Mouse (Mus musculus): ENCODE results near the gene Pkp1. TPM values are rescaled to one million over a fixed set of nuclear protein-coding genes. Genes with fewer than 3 reads are reported as not detected.

The Pkp1 gene
- total RNA-seq, 2 experiments from 2014 or later: not detected

GRCm38 (mm10) chr1:135857137-135857775 lies 61.8 kb downstream of the Pkp1 start:
- DNase-seq (ENCODE audit: low spot score in 2 of 2): no peak

- no peak for DNase-seq (ENCODE audit: low spot score in 2 of 2)
These were observed 62.9 kb downstream of the Pkp1 start for GRCm38 (mm10) chr1:135856070-135856469.

- DNase-seq (ENCODE audit: low spot score in 2 of 2): no peak
These were observed 63.7 kb downstream of the Pkp1 start for GRCm38 (mm10) chr1:135855344-135855687.

GRCm38 (mm10) chr1:135854591-135855343 lies 64.2 kb downstream of the Pkp1 start:
- no peak for DNase-seq (ENCODE audit: low spot score in 2 of 2)

GRCm38 (mm10) chr1:135853200-135853599 lies 65.8 kb downstream of the Pkp1 start:
- DNase-seq (ENCODE audit: low spot score in 2 of 2): no peak

- no peak for DNase-seq (ENCODE audit: low spot score in 2 of 2)
These were observed 66.8 kb downstream of the Pkp1 start for GRCm38 (mm10) chr1:135852044-135852756.

- DNase-seq (ENCODE audit: low spot score in 2 of 2): peak in 1 of 2 experiments; percentile 13
These were observed 68.1 kb downstream of the Pkp1 start for GRCm38 (mm10) chr1:135850722-135851512.

GRCm38 (mm10) chr1:135847611-135848351 lies 71.2 kb downstream of the Pkp1 start:
- DNase-seq (ENCODE audit: low spot score in 2 of 2): no peak

- DNase-seq (ENCODE audit: low spot score in 2 of 2): no peak
These were observed 71.9 kb downstream of the Pkp1 start for GRCm38 (mm10) chr1:135847139-135847562.

GRCm38 (mm10) chr1:135846632-135847031 lies 72.4 kb downstream of the Pkp1 start:
- DNase-seq (ENCODE audit: low spot score in 2 of 2): no peak

GRCm38 (mm10) chr1:135844481-135844880 lies 74.5 kb downstream of the Pkp1 start:
- no peak for DNase-seq (ENCODE audit: low spot score in 2 of 2)

GRCm38 (mm10) chr1:135843519-135844262 lies 75.3 kb downstream of the Pkp1 start:
- DNase-seq (ENCODE audit: low spot score in 2 of 2): no peak

GRCm38 (mm10) chr1:135840675-135841395 lies 78.2 kb downstream of the Pkp1 start:
- DNase-seq (ENCODE audit: low spot score in 2 of 2): no peak

GRCm38 (mm10) chr1:135839065-135839464 lies 79.9 kb downstream of the Pkp1 start:
- DNase-seq (ENCODE audit: low spot score in 2 of 2): no peak

GRCm38 (mm10) chr1:135838626-135839025 lies 80.4 kb downstream of the Pkp1 start:
- DNase-seq (ENCODE audit: low spot score in 2 of 2): no peak

GRCm38 (mm10) chr1:135835716-135836483 lies 83.1 kb downstream of the Pkp1 start, which contains the start of gene Tnnt2:
TSS of gene Tnnt2 (plus strand) at chr1:135836354.
- no peak for DNase-seq (ENCODE audit: low spot score in 2 of 2)

GRCm38 (mm10) chr1:135834983-135835382 lies 84.0 kb downstream of the Pkp1 start:
- no peak for DNase-seq (ENCODE audit: low spot score in 2 of 2)

- DNase-seq (ENCODE audit: low spot score in 2 of 2): no peak
These were observed 84.7 kb downstream of the Pkp1 start for GRCm38 (mm10) chr1:135834206-135834859.

Data from adrenal gland, postnatal 4 days (tissue).